Mouse (Mus musculus): ENCODE results near the gene Nhej1.

DNA sequence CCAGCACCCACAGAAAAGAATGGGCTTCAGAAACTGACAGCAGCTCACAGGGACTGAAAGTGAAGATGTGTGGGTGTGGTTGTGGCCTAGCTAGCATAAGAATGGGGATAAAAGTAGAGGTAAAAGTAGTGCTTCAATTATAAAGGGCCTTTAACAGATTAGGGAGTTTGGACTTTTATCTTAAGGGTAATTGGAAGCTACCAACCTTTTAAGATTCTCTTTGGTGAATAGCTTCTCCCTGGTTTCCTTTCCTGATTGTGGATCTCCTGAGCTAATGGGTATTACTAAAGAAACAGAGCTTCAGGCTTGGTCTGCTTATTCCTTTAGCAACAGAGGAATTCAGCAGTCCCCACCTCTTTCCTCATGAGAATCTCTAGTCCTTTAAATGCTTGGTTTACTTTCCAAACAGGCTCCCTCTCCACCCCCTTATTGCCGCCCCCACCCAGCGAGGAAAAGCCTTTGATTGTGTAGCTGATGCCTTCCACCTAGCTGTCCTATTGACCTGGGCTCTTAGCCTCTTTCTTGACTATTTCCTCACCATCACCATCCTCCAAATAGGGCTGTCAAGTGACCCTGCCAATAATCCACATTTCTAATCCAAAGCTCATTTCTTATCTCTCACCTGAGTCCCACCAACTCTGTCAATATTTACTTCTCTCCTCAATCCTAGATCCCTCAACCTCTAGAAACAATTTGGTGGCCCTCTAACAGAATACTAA is 97.8 kb downstream of the Nhej1 start:
- TF ChIP-seq CTCF (IDR thresholded peaks at IDR 0.05; ENCODE audit: low read depth) = no peak
- no peak for TF ChIP-seq EP300 (IDR thresholded peaks at IDR 0.05; ENCODE audit: low read depth)

Data from liver, postnatal 0 days (tissue).